Mouse (Mus musculus): ENCODE results near the gene Vasn. TPM values are rescaled to one million over a fixed set of nuclear protein-coding genes. Genes with fewer than 3 reads are reported as not detected.
A peak's percentile ranks its signal among the peaks of the same experiment; 100 is the strongest.

The Vasn gene
- total RNA-seq, 1 experiment from 2014 or later = 9.3 TPM

DNA sequence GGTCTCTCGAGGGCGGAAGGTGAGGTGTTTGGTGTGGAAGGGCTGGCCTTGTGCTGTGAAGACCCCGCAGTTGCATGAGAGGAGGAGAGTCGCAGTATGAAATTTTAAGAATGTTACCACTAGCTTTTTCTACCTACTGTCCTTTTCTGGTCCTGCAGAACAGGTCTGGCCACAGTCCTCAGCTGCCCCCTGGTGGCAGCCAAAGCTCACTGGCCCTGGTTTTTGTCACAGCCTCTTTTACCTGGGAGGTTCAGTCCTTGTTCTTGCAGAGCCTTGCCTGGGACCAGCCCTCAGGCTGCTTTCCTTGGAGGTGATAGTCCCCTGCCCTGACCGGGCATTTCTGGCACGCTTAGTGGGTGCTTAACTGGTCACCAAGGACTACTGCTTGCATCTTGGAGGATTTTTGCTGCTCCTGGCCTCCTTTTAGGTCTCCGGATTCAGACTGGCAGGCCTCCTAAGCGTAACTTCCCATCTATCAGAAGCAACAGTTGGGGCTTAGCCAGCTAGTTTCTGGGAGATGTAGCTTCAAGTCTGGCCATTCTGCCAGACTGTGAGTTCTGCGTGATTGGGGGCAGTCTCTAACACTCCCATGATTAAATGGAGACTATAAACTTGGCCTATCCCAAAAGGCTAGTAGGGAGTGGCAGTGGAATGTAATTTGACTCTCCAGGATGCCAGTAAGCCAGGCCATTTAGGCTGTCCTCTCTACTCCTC, 31.8 kb upstream of the Vasn start:
- DNase-seq = peak; percentile 83

DNA sequence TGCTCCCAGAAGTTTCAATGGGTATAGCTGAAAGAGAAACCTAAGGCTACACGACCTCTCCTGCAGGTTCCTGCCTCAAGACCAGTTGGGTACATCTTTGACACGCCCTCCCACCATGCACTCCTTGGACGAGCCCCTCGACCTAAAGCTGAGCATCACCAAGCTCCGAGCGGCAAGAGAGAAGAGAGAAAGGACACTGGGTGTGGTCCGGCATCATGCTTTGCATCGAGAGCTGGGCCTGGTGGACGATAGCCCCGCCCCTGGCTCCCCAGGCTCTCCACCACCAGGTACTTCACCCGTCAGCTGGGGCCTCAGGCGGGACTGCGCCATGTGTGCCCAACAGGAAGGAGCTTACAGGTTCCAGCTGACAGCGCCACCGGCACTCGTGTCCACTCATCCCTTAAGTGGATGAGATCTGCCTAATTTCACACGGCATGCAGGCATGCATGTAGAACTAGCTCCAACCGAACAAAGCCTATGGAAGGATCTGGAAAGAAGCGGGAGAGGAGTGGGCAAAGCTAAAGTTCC, 31.1 kb upstream of the Vasn start:
- no peak for DNase-seq

DNA sequence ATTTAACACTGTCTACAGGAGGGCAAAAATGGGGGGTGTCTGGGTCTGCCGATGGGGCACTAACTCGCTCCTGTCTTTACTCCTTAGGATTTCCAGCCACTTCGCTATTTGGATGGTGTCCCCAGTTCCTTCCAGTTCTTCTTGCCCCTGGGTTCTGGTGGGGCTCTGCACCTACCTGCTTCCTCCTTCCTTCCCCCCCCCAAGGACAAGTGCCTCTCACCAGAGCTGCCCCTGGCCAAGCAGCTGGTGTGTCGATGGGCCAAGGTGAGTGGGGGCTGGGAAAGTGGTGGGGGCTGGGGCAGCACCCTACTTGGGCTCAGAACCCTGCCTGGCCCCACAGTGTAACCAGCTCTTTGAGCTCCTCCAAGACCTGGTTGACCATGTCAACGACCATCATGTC, 28.5 kb upstream of the Vasn start:
- no peak for DNase-seq

DNA sequence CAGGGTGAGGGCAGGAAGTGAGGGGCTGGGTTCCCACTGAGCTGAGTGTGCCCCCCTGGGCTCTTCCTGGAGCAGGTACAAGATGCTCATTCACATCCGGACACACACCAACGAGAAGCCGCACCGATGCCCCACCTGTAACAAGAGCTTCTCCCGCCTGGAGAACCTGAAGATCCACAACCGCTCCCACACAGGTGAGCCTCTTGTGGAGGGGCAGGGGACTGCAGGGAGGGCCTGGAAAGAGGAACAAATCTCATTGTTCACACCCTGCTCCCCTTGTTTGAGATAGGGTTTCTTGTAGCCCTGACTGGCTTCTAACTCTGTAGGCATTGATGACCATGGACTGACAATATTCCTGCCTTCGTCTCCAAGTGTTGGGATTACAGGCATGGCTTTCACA, 28.1 kb upstream of the Vasn start:
- DNase-seq = no peak

GRCm38 (mm10) chr16:4613736-4614135, 26.0 kb upstream of the Vasn start:
- DNase-seq = no peak

DNA sequence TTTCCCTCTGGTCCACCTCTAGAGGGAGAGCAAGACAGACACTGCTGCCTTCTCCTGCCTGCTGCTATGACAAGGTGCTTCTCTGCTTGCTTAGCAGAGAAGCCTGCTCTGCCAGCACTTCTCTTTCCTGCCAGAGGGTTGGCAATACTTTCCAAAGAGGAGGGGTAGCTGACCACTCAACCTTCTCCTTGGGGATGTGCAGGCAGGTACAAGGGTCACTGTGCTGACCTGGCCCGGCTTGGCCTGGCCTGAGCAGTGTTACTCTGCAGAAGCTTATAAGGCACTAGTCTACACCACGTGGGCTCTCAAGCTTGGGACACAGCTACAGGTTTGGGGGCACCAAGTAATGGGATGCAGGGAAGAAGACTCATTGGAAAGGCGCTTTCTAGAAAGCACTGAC, 25.1 kb upstream of the Vasn start:
- no peak for DNase-seq

- no peak for DNase-seq
These were observed 24.4 kb upstream of the Vasn start for GRCm38 (mm10) chr16:4615297-4615696.

- no peak for DNase-seq
These were observed 22.9 kb upstream of the Vasn start for GRCm38 (mm10) chr16:4616829-4617228.

DNA sequence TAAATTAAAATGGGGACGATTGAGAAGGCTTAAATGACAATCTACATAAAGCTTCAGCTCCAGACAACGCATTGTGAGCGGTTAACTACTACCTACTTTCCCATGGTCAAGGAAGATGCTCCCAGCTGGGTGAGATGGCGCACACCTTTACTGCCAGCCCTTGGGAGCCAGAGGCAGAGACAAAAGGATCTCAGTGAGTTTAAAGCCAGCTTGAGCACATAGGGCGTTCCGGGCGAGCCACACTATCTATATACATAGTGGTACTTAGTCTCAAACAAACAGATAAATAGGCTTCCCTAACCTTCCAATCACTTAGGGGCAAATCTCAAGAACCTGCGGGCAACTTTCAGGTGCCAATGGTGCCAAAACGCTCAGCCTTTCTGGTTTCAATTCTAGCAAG, 15.7 kb upstream of the Vasn start:
- no peak for DNase-seq

DNA sequence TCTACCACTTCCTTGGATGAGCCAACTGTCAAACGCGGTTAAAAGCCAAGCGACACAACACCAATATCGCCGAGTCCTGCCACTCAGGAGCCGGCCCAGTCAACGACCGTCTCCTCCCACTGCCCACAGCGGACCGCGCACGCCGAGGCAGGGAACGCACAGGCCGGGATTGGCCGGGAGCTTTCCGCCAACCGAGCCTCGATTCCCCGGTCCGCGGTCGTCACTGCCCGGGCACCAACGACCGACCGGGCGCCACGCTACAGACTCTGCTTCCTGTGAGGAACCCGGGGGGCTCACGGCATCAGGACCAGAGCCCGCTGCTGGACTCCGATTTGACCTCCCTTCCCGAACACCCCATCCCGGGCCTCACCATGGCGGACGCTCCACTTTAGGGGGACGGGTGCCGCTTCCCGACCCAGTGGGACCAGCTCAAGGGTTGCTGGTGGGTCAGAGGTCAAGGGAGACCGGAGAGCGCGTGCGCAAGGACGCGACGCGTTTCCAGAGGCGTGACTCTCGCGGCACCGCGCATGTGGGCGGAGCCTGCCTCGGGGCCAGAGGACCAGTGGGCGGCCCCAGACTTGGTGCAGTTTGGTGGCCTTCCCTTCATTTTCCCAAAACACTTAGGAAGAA, 15.1 kb upstream of the Vasn start, which contains the start of gene Pam16:
TSS of gene Pam16 (minus strand) at position 508 of the 630 bp plus-strand sequence.
- peak; percentile 93 for DNase-seq

- no peak for DNase-seq
These were observed 12.6 kb upstream of the Vasn start for GRCm38 (mm10) chr16:4627105-4627504.

DNA sequence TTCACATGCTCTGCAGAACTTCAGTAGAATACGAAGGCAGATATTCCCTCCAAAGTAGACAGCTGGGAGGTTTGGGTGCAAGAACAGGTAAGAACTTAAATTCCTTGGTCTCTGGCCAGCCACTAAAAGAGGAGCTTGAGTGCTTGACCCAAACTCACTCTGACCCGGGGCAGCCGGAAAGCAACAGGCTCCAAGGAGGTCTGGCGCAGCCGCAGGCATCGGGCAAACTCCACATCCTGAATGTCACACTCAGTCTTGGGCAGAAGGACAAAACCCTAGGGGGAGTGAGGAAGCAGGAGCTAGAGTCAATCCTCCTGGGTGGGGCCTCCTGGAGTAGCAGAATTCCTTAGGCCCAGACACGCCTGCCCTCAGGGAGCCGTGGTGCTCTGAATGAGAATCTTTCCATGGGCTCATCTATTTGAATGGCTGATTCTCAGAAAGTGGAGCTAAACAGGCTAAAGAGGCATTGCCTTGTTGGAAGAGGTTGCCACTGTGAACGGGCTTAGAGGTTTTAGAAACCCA, 10.8 kb upstream of the Vasn start:
- no peak for DNase-seq

DNA sequence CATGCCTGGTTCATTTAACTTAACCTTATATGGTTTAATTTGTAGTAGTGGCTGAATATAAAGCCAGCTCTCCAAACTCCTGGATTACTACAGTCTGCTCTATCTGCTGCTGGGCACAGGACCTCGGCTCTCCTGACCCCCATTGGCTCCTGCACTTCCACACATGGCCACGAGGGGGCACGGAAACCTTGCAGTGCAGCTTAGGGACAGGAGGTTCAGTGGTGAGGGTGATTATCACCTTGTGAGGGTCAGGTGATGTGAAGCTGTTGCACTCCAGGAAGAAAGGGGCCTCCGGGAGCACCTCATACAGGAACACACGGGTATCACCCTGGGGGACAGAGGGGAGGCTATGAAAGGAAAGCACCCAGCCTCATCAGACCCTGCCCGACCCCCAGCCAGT, 9.8 kb upstream of the Vasn start:
- DNase-seq = peak; percentile 89

DNA sequence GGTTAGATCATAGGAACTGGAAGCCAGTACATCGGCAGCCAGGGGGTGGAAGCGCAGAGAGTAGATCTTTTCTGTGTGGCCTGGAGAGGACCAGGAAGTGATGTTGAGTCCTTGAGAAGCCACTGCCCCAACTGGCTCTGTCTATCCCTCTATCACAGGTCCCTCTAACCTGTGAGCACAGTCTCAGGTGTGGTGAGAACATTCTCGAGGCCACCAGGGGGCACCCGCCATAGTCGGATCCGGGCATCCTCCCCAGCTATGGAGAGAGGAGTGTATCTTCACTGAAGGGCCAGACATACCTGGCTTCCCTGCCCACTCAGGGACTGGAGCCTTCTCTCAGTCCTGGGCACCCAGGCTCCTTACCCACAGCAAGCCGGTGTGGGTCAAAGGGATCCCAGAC, 7.7 kb upstream of the Vasn start:
- no peak for DNase-seq

DNA sequence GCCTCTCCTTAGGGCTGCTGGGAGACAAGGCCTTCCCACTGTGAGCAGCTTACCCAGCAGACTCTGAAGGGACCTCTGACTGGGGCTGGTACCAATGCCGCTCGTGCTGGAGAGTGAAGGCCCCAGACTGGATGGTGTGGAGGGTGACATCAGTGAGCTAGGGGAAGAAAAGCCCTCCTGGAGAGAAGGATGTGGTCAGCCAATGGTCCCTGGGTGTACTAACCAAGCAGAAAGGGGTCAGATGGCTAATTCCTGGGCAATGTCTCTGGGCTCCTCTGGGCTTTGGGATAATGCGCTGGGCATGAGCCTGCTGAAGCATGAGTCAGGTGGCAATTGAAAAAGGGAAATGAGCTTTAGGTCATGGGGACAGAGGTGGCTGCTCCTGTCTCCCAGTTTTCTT, 6.1 kb upstream of the Vasn start:
- no peak for DNase-seq

DNA sequence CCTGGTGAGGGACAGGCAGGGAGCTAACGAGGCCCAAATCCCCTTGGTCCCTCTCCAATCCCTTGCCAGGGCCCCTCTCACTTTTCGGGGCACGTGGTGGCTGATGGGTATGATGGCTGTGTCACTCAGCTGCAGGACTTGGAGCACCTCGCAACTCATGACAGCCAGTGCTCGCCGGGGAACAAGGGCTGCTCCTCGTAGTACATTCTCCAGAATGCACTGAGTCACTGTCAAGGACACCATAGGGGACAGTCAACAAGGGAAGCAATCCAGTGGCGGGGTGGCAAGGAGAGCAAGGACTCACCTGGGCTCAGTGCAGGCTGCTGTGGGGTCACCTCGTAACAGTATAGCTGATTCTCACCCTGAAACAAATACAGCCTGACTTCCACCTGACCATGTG, 5.1 kb upstream of the Vasn start:
- no peak for DNase-seq

GRCm38 (mm10) chr16:4635760-4636159, 4.0 kb upstream of the Vasn start:
- no peak for DNase-seq

DNA sequence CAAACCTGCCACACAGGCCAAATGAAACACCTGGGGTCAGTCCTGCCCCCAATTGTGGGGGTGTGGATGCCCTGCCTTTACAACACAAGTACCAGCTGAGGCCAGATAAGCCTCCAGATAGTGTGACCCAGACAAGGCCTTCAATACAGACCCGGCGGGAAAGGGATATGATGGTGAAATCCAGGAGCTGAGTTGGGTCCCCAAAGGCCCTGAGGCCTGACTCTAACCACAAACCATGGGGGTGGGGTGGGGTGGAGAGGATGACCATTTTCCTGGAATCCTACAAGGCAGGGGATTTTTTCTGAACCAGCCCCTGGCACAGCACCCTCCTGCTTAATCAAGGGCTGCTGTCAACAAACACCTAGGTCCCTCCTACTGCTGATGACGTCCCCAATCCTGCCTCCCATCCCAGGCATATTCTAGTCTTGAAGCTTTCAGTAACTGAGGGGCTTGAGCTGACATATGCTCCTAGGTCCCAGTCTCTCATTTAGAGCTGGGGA, 800 bp upstream of the Vasn start:
- no peak for DNase-seq

- no peak for DNase-seq
These were observed 695 bp downstream of the Vasn start for GRCm38 (mm10) chr16:4640267-4641005.

GRCm38 (mm10) chr16:4641119-4641838, 1.5 kb downstream of the Vasn start:
- no peak for DNase-seq

DNA sequence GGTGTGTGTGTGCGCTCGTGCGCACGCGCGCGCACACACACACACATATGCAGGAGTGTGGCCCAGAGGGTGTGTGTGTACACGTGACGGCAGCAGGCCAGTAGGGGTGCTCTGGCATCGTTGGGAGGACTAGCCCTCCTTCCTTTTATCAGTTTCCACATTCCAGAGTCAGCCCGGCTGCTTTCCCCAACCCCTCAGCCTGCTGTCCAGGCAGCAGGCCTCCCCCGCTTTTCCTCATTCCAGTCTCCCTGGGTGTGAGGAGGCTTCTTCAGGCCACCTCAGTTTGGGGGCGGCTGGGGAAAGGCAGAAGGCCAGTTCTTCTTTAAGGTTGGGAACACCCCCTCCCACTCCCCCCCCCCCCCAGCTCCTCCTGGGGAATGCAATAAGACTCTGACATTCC, 2.4 kb downstream of the Vasn start:
- DNase-seq = no peak

- DNase-seq = no peak
These were observed 3.2 kb downstream of the Vasn start for GRCm38 (mm10) chr16:4642937-4643336.
